Mouse (Mus musculus) kidney, adult 9 months (tissue): ENCODE measurements at regions not wholly inside any gene's neighbourhood (a gene's known extent, or its start where the extent isn't known, plus 50 kb on each side); places are given as distances from the start of the nearest gene placed in this dataset.
"Not testable (repeated sequence)": the region's sequence is repeated elsewhere in the genome, so short reads cannot be mapped to it uniquely, and the experiment has no call there.

Experiments used
- DNase-seq: peaks from one replicate; pipeline ENCODE4 v3.0.0; 2022

DNA sequence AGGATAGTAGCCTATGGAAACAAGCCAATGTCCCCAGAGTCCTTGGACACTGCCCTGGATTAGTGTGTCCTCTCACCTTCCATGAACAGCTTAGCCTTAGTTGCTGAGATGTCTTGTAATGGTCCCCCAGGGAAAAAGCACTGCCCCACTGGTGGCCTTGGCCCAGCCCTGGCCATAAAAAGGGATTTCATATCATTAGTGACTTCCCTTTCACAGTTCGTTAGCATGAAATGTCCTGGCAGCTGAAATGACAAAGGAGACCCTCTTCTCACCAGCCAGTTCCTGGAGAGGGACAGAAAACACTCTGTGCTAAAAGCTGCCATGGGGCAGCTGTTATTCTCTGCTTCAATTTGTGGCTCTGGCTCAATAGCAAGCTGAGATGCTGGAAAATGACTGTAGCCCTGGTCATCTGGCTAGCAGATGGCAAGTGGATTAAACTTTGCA, 110.6 kb upstream of the Rmdn2 start:
- DNase-seq = no peak

DNA sequence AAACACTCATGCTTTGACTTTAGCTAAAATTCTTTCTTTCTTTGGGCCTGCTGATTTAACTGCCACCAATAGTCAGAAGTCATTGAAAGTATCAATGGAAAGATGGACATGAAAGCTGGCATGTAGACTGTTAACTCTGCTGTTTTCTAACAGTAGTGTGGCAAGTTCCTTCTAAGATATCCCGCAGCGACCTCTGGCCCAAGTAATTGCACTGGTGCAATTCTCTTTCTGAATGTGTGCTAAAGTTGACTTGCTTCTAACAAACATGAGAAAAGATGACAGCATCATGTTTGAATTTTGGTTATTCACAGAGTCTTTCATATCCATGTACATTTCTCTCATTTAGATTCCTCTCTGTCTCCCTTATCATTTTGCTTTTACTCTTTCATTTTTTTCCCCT, 109.7 kb upstream of the Rmdn2 start:
- no peak for DNase-seq

GRCm38 (mm10) chr17:79503037-79503436, 108.6 kb upstream of the Rmdn2 start:
- no peak for DNase-seq

GRCm38 (mm10) chr17:79504209-79504608, 107.5 kb upstream of the Rmdn2 start:
- DNase-seq = no peak

DNA sequence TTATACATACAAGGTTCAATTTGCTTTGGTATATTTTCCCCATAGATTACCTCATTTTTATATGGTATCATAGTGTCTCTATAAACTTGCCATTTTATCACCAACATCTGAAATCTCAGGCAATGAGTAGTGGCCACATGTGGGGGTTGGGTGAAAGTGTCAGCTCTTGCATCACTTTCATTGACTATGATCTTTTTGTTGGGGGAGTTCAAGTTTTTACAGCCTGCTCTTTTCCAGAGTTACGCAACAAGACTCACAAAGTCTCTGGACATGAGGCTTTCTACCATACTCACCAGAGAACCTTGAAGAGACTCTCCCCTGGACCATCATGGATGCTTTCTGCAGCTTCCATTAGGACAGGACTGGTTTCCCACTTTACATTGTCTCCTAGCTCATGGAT, 106.1 kb upstream of the Rmdn2 start:
- DNase-seq = no peak

DNA sequence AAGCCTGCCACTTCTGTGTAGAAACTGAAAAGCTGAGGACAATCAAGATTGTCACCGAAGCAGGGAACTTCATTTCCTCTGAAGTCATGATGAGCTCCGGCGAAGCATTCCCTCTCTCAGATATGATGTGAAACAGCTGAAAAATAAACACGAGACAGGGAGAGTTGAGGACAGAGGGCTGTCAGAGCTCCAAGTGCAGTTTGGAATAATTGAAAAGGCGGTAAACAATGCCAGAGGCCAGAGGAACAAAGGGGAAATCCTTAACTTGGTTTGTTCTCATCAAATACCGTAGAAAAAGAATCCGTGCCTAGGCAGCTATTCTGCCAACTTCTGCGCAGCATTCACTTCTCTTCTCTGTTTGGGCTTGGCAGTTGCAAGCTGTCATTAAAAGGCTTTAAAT, 102.4 kb upstream of the Rmdn2 start:
- peak; percentile 15 for DNase-seq

DNA sequence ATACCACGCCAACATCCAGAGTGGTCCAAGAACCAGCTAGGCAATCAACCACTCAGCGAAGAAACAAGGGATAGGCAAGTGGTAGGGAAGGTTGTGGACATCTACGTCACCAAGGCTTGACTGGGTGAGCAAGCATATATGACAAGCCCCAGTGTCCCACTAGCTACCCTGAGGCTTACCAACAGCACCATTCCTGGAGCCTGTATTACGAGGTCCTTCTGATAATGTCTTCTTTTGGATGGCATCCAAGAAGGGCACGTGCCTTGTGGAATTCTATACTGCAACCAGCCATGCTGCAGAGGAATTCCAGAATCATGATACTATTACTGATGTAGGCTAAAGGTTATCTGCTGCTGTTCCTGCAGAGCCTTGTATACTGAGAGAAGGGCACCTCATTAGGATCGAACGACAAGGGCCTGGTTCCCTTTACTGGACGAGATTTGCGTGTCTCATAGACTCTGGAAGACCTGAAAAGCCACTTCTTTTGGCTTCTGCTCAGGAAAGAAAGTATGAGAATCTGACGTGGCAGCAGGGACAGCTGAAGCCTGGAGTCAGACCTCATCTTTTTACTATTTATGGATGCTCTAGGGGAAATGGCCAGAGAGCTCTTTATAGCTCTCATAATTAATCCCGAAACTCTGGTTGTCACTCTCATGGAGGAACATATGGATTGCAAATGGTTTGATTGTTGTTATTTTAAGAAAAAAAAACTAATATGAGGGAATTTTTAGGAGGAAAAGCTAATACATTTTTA, 101.5 kb upstream of the Rmdn2 start:
- DNase-seq = no peak

DNA sequence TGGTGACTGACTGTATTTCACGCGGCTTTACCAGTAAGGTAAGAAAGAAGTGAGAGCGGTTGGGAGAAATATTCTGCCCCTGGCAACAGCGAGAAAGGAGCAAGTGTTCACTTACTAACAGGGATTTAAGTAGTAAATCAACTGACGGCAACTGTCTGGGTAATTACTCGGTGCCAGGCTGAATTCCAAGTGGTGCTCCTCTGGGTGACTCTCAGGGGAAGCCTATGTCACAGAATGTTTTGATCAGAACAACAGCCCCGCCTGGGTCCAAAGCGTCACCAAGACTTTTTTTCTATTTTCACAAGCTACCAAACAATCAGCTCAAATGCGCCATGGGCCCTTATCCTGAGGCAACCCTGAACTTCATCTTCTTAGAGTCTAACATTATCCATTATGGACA, 100.4 kb upstream of the Rmdn2 start:
- DNase-seq = no peak

- no peak for DNase-seq
Measured at GRCm38 (mm10) chr17:79514076-79514475, 97.6 kb upstream of the Rmdn2 start.

GRCm38 (mm10) chr17:79518185-79518584, 93.5 kb upstream of the Rmdn2 start:
- peak; percentile 35 for DNase-seq

- DNase-seq = no peak
Measured at GRCm38 (mm10) chr17:79518696-79519095, 93.0 kb upstream of the Rmdn2 start.

- no peak for DNase-seq
Measured at GRCm38 (mm10) chr17:79519356-79519755, 92.3 kb upstream of the Rmdn2 start.

DNA sequence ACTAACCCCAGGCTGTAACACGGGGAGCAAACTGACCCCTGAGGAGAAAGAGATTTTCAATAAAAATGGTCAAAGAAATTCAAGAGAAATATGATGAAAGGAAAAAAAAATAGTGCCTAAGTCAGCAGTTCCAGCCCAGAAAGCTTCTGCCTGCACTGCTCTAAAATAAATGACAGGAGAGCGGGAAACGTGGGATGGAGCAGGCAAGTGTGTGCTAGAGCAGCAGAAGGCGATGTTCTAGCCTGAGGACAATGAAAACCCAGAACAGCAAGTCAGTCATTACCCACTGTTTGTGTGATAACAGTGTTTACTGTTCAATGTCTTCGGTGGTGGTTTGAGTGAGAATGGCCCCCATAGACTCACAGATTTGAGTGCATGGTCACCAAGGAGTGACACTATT, 91.4 kb upstream of the Rmdn2 start:
- DNase-seq = no peak

DNA sequence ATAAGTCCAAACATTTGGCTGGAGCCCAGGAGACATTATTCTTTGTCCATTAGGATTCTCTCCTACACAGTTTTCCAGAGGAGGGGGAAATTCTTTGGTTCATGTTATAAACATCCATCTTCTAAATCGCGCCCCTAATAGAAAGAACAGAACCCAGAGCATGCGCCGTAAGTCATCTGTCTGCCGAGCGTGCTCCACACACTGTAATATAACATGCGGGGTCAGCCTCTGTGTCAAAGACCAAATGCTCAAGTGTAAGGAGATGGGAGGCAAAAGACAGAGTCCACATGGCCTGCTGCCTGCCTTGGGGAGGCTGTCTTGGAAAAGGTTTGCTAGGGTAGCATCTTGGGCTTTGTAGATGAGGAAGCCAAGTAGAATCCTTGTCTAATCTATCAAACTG, 90.0 kb upstream of the Rmdn2 start:
- no peak for DNase-seq

DNA sequence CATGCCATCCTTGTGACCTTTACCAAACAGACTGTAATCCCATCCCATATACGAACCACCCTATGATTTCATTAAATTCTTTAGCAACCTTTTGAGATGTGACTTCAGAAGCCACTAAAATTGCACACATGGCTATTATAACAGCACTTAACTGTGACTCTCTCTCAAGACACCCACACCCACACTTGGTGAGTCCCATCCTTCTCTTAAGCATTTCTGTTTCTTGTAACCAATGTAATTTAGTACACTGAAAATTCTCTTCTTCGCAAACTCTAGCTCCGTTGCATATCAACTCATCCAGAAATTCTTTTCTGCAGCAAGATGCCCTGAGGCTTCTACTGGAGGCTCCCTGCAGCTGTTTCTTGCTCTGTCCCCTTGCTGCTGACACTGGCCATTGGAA, 88.4 kb upstream of the Rmdn2 start:
- DNase-seq = no peak

- no peak for DNase-seq
Measured at GRCm38 (mm10) chr17:79527391-79527790, 84.3 kb upstream of the Rmdn2 start.

- DNase-seq = no peak
Measured at GRCm38 (mm10) chr17:79536549-79536948, 75.1 kb upstream of the Rmdn2 start.

- DNase-seq = no peak
Measured at GRCm38 (mm10) chr17:79538789-79539188, 72.9 kb upstream of the Rmdn2 start.

GRCm38 (mm10) chr17:79540038-79540437, 71.6 kb upstream of the Rmdn2 start:
- DNase-seq = no peak

DNA sequence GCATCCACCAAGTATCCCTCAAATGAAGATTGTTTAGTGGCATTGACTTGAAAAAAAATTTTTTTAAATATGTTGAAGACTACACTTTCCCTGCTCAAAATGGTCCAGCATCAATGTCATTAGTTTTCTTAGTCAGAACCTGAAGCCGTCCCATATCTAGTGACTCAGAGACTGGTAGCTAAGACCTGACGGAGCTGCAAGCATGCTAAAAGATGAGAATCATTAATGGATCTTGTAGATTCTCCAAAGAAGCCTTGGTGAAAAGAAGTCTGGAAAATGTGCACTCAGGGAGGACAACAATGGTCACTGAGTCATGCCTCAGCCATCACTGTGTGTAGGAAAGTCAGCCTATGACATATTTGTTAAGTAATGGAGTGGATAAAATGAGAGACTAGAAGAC, 71.2 kb upstream of the Rmdn2 start:
- DNase-seq = no peak

DNA sequence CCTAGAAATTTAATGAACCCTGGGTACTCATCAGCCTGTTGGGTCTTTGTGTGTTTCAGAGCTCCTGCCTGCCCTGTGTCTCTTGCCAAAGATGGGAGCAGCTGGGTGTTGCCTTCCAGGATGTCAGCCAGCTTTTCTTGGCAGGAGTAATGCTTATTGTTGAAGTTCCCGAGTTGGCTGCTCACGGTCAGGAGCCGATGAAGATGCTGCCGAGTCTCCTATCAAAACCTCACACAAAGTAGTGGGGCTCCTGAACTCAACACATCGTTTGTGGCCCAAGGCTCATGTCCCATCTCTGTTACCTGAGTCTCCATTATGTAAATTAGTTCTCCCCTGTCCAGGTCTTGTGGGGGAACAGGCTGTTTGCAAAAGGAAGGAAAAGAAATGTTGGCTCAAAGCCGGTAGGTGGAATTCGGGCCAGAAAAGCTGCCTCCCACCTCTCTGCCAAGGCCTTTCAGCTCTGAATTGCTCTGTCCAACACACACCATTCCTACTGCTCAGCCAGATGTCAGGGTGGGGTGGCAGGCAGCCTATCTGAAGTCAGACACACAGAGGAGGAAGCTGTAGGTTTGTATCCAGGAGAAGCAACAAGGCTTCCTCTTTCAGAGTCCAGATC, 67.6 kb upstream of the Rmdn2 start:
- DNase-seq = peak; percentile 67

- DNase-seq = no peak
Measured at GRCm38 (mm10) chr17:79545878-79546277, 65.8 kb upstream of the Rmdn2 start.

GRCm38 (mm10) chr17:79547075-79547474, 64.6 kb upstream of the Rmdn2 start:
- no peak for DNase-seq

- DNase-seq = peak; percentile 18
Measured at GRCm38 (mm10) chr17:79547524-79547923, 64.1 kb upstream of the Rmdn2 start.

DNA sequence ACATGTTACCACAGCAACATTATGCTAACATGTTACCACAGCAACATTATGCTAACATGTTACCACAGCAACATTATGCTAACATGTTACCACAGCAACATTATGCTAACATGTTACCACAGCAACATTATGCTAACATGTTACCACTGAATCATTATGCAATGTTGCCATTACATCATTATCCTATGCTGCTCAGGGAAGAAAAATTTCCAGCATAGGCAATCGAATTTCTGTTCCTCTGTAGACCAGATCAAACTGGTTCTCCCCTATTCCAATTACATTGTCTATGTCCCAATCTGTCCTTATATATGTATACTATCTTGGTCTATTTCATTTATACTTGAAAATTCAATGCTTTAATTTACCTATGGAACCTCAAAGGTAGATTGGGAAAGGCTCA, 61.3 kb upstream of the Rmdn2 start:
- DNase-seq = not testable (repeated sequence)
